Mouse (Mus musculus) lung, postnatal 36 days (tissue): ENCODE results near the gene Inpp4a.
A peak's percentile ranks its signal among the peaks of the same experiment; 100 is the strongest.

ENCODE experiments used
- DNase-seq: peaks from one replicate; pipeline ENCODE4 v3.0.0; 2022; ENCODE audit warnings: mixed read lengths

Gene Inpp4a

GRCm38 (mm10) chr1:37359395-37360092 lies 59.9 kb downstream of the Inpp4a start:
- no peak for DNase-seq

- no peak for DNase-seq
These were observed 61.1 kb downstream of the Inpp4a start for GRCm38 (mm10) chr1:37360781-37361180.

GRCm38 (mm10) chr1:37362721-37363120 lies 63.1 kb downstream of the Inpp4a start:
- no peak for DNase-seq

- DNase-seq = no peak
These were observed 68.5 kb downstream of the Inpp4a start for GRCm38 (mm10) chr1:37368125-37368524.

- no peak for DNase-seq
These were observed 69.2 kb downstream of the Inpp4a start for GRCm38 (mm10) chr1:37368768-37369385.

- DNase-seq = no peak
These were observed 76.5 kb downstream of the Inpp4a start for GRCm38 (mm10) chr1:37376177-37376576.

- DNase-seq = no peak
These were observed 77.1 kb downstream of the Inpp4a start for GRCm38 (mm10) chr1:37376751-37377150.

GRCm38 (mm10) chr1:37378095-37378494 lies 78.4 kb downstream of the Inpp4a start:
- no peak for DNase-seq

- DNase-seq = no peak
These were observed 79.9 kb downstream of the Inpp4a start for GRCm38 (mm10) chr1:37379536-37379935.

- DNase-seq = no peak
These were observed 81.2 kb downstream of the Inpp4a start for GRCm38 (mm10) chr1:37380913-37381312.

- DNase-seq = no peak
These were observed 84.6 kb downstream of the Inpp4a start for GRCm38 (mm10) chr1:37384304-37384703.

GRCm38 (mm10) chr1:37386448-37386971 lies 86.8 kb downstream of the Inpp4a start:
- no peak for DNase-seq

GRCm38 (mm10) chr1:37393174-37393573 lies 93.5 kb downstream of the Inpp4a start:
- no peak for DNase-seq

- DNase-seq = no peak
These were observed 96.8 kb downstream of the Inpp4a start for GRCm38 (mm10) chr1:37396481-37396880.

GRCm38 (mm10) chr1:37398961-37399360 lies 99.3 kb downstream of the Inpp4a start:
- DNase-seq = no peak

GRCm38 (mm10) chr1:37399734-37400133 lies 100.1 kb downstream of the Inpp4a start:
- no peak for DNase-seq

GRCm38 (mm10) chr1:37401687-37402086 lies 102.0 kb downstream of the Inpp4a start:
- DNase-seq = peak; percentile 73

- no peak for DNase-seq
These were observed 105.5 kb downstream of the Inpp4a start for GRCm38 (mm10) chr1:37405137-37405536.

GRCm38 (mm10) chr1:37407228-37407627 lies 107.6 kb downstream of the Inpp4a start:
- no peak for DNase-seq

- no peak for DNase-seq
These were observed 108.4 kb downstream of the Inpp4a start for GRCm38 (mm10) chr1:37408059-37408458.

- no peak for DNase-seq
These were observed 109.0 kb downstream of the Inpp4a start for GRCm38 (mm10) chr1:37408678-37409077.

- no peak for DNase-seq
These were observed 110.0 kb downstream of the Inpp4a start for GRCm38 (mm10) chr1:37409647-37410046.

- no peak for DNase-seq
These were observed 115.7 kb downstream of the Inpp4a start for GRCm38 (mm10) chr1:37415394-37415793.

GRCm38 (mm10) chr1:37419420-37419819 lies 119.8 kb downstream of the Inpp4a start:
- peak; percentile 57 for DNase-seq
